Mouse (Mus musculus): ENCODE results near the gene Slamf9.

- no peak for TF ChIP-seq CTCF (IDR thresholded peaks at IDR 0.05)
- TF ChIP-seq EP300 (IDR thresholded peaks at IDR 0.05) = no peak
Observed at GRCm38 (mm10) chr1:172492047-172492446, 16.9 kb downstream of the Slamf9 start.

Measured in lung, postnatal 0 days (tissue).